Mouse (Mus musculus) embryonic facial prominence, embryonic 12.5 days (tissue): Measurements from ENCODE around the gene Papss1. TPM values are rescaled to one million over a fixed set of nuclear protein-coding genes. Genes with fewer than 3 reads are reported as not detected.

Experiments used
- ATAC-seq: fragments of 200-750 bp; cut with Nextera tagmentation; 2 replicates; pipeline ENCODE4 v1.8.0; 2017; ENCODE audit not compliant: insufficient number of reproducible peaks, insufficient read depth, low FRiP score, low TSS enrichment
- H3K27ac ChIP-seq: fragments of 300-500 bp; sonication (generic); 2 replicates; pipeline ENCODE4 v1.5.1; 2016; ENCODE audit warnings: mild to moderate bottlenecking
- H3K27me3 ChIP-seq: fragments of 300-500 bp; sonication (generic); 2 replicates; pipeline ENCODE4 v1.6.1; 2016; ENCODE audit warnings: mild to moderate bottlenecking, moderate library complexity
- H3K36me3 ChIP-seq: fragments of 300-500 bp; sonication (generic); 2 replicates; pipeline ENCODE4 v1.6.1; 2016; ENCODE audit warnings: mild to moderate bottlenecking
- H3K4me1 ChIP-seq: fragments of 300-500 bp; sonication (generic); 2 replicates; pipeline ENCODE4 v1.6.1; 2016
- H3K4me2 ChIP-seq: fragments of 300-500 bp; sonication (generic); replicated peaks from 2 replicates; pipeline ENCODE4 v1.6.1; 2016; ENCODE audit warnings: mild to moderate bottlenecking, moderate library complexity
- H3K4me3 ChIP-seq: fragments of 300-500 bp; sonication (generic); 2 replicates; pipeline ENCODE4 v1.5.1; 2016; ENCODE audit warnings: mild to moderate bottlenecking
- H3K9ac ChIP-seq: fragments of 300-500 bp; sonication (generic); 2 replicates; pipeline ENCODE4 v1.6.1; 2016; ENCODE audit warnings: mild to moderate bottlenecking, moderate library complexity
- H3K9me3 ChIP-seq: fragments of 300-500 bp; sonication (generic); 2 replicates; pipeline ENCODE4 v1.6.1; 2016; ENCODE audit warnings: mild to moderate bottlenecking, moderate library complexity
- WGBS: fragments of 180-500 bp; shearing (Covaris S2); methylation state at CpG from one replicate; pipeline ENCODE4 v1.1.7; 2016; 5-methylcytosine and 5-hydroxymethylcytosine counted together
- polyA plus RNA-seq: library from polyadenylated mRNA; unstranded; fragments of >200 nt; fragmentation: Nextera tagmentation; extraction: Ambion mirVana; gene quantifications from 2 replicates; pipeline ENCODE4 v1.2.1, GENCODE M21; 2016

Gene Papss1
- polyA plus RNA-seq, 1 experiment from 2014 or later: 124 TPM

- Histone ChIP-seq H3K4me1 (no peaks in the 10 kb centered on the region), H3K36me3 (peaks cover 73% of the 10 kb centered on the region), H3K4me2 (no peak overlapping the region), H3K9me3 (no peaks in the 10 kb centered on the region), H3K4me3 (no peak overlapping the region), H3K27me3 (no peaks in the 10 kb centered on the region), H3K9ac (no peak overlapping the region), H3K27ac (no peak overlapping the region)
- WGBS: 95% methylated on average over 10 of the region's 10 CpGs
- ATAC-seq: no peak
Observed at GRCm38 (mm10) chr3:131587959-131588358, 23.4 kb downstream of the Papss1 start.

- Histone ChIP-seq H3K4me1 (no peaks in the 10 kb centered on the region), H3K27ac (no peak overlapping the region), H3K9ac (no peak overlapping the region), H3K36me3 (peaks cover 37% of the 10 kb centered on the region), H3K4me3 (no peak overlapping the region), H3K9me3 (no peaks in the 10 kb centered on the region), H3K4me2 (no peak overlapping the region), H3K27me3 (no peaks in the 10 kb centered on the region)
- 67% methylated on average over 15 of the region's 15 CpGs for WGBS
- ATAC-seq: no peak
Observed at GRCm38 (mm10) chr3:131593143-131593798, 28.7 kb downstream of the Papss1 start.

GRCm38 (mm10) chr3:131594361-131594760 lies 29.8 kb downstream of the Papss1 start:
- no peak overlapping the region for H3K27ac ChIP-seq

GRCm38 (mm10) chr3:131595546-131596245 lies 31.1 kb downstream of the Papss1 start:
- Histone ChIP-seq H3K9me3 (no peaks in the 10 kb centered on the region), H3K9ac (no peak overlapping the region), H3K27ac (no peak overlapping the region), H3K27me3 (no peaks in the 10 kb centered on the region), H3K4me2 (no peak overlapping the region), H3K4me1 (no peaks in the 10 kb centered on the region), H3K36me3 (peaks cover 20% of the 10 kb centered on the region), H3K4me3 (no peak overlapping the region)
- no peak for ATAC-seq
- WGBS: 92% methylated on average over 14 of the region's 14 CpGs

More at GRCm38 (mm10) chr3:131594361-131594760, 29.8 kb downstream of the Papss1 start:
- Histone ChIP-seq H3K4me1 (no peaks in the 10 kb centered on the region), H3K36me3 (peaks cover 26% of the 10 kb centered on the region), H3K9ac (no peak overlapping the region), H3K9me3 (no peaks in the 10 kb centered on the region), H3K27me3 (no peaks in the 10 kb centered on the region), H3K4me3 (no peak overlapping the region), H3K4me2 (no peak overlapping the region)
- 88% methylated on average over 11 of the region's 11 CpGs for WGBS
- ATAC-seq: no peak

GRCm38 (mm10) chr3:131600726-131601125 lies 36.2 kb downstream of the Papss1 start:
- 94% methylated on average over 11 of the region's 11 CpGs for WGBS
- Histone ChIP-seq H3K9me3 (no peaks in the 10 kb centered on the region), H3K9ac (no peak overlapping the region), H3K27ac (no peak overlapping the region), H3K4me2 (no peak overlapping the region), H3K4me3 (no peak overlapping the region), H3K4me1 (no peaks in the 10 kb centered on the region), H3K27me3 (no peaks in the 10 kb centered on the region), H3K36me3 (peaks cover 30% of the 10 kb centered on the region)
- no peak for ATAC-seq

- Histone ChIP-seq H3K9ac (no peak overlapping the region), H3K4me1 (no peaks in the 10 kb centered on the region), H3K9me3 (no peaks in the 10 kb centered on the region), H3K4me2 (no peak overlapping the region), H3K27ac (no peak overlapping the region), H3K4me3 (no peak overlapping the region), H3K36me3 (peaks cover 34% of the 10 kb centered on the region), H3K27me3 (no peaks in the 10 kb centered on the region)
- ATAC-seq: no peak
- 87% methylated on average over 1 of the region's 1 CpGs for WGBS
Observed at GRCm38 (mm10) chr3:131601366-131601765, 36.8 kb downstream of the Papss1 start.

- 66% methylated on average over 4 of the region's 4 CpGs for WGBS
- Histone ChIP-seq H3K9me3 (no peaks in the 10 kb centered on the region), H3K4me3 (no peak overlapping the region), H3K4me2 (no peak overlapping the region), H3K9ac (no peak overlapping the region), H3K4me1 (no peaks in the 10 kb centered on the region), H3K36me3 (peaks cover 42% of the 10 kb centered on the region), H3K27me3 (no peaks in the 10 kb centered on the region), H3K27ac (no peak overlapping the region)
- no peak for ATAC-seq
Observed at GRCm38 (mm10) chr3:131602995-131603414, 38.4 kb downstream of the Papss1 start.

- no peak for ATAC-seq
- H3K27ac ChIP-seq: no peak overlapping the region
- H3K9me3 ChIP-seq: no peaks in the 10 kb centered on the region
- H3K9ac ChIP-seq: no peak overlapping the region
- H3K36me3 ChIP-seq: peaks cover 49% of the 10 kb centered on the region
- H3K4me2 ChIP-seq: no peak overlapping the region
- no peaks in the 10 kb centered on the region for H3K27me3 ChIP-seq
- H3K4me1 ChIP-seq: 0 out of 2 replicates have a peak, but pooled peaks cover 2% of the 10 kb centered on the region
- WGBS: 93% methylated on average over 6 of the region's 6 CpGs
- H3K4me3 ChIP-seq: no peak overlapping the region
Observed at GRCm38 (mm10) chr3:131608112-131608511, 43.5 kb downstream of the Papss1 start.

- Histone ChIP-seq H3K27me3 (no peaks in the 10 kb centered on the region), H3K9me3 (no peaks in the 10 kb centered on the region), H3K4me3 (no peak overlapping the region), H3K4me1 (0 out of 2 replicates have a peak, but pooled peaks cover 2% of the 10 kb centered on the region), H3K36me3 (peaks cover 58% of the 10 kb centered on the region), H3K4me2 (no peak overlapping the region), H3K9ac (no peak overlapping the region), H3K27ac (no peak overlapping the region)
- ATAC-seq: no peak
- WGBS: 79% methylated on average over 4 of the region's 4 CpGs
Observed at GRCm38 (mm10) chr3:131609651-131610050, 45.1 kb downstream of the Papss1 start.

- no peak for ATAC-seq
- Histone ChIP-seq H3K9me3 (no peaks in the 10 kb centered on the region), H3K36me3 (peaks cover 58% of the 10 kb centered on the region), H3K27ac (no peak overlapping the region), H3K27me3 (no peaks in the 10 kb centered on the region), H3K4me3 (no peak overlapping the region), H3K4me1 (0 out of 2 replicates have a peak, but pooled peaks cover 2% of the 10 kb centered on the region), H3K4me2 (no peak overlapping the region), H3K9ac (no peak overlapping the region)
- 85% methylated on average over 6 of the region's 6 CpGs for WGBS
Observed at GRCm38 (mm10) chr3:131610595-131610994, 46.0 kb downstream of the Papss1 start.

GRCm38 (mm10) chr3:131612847-131613246 lies 48.3 kb downstream of the Papss1 start:
- Histone ChIP-seq H3K27ac (no peak overlapping the region), H3K4me1 (0 out of 2 replicates have a peak, but pooled peaks cover 2% of the 10 kb centered on the region), H3K9me3 (no peaks in the 10 kb centered on the region), H3K4me2 (no peak overlapping the region), H3K9ac (no peak overlapping the region), H3K4me3 (no peak overlapping the region), H3K36me3 (peaks cover 45% of the 10 kb centered on the region), H3K27me3 (no peaks in the 10 kb centered on the region)
- ATAC-seq: no peak
- 68% methylated on average over 5 of the region's 5 CpGs for WGBS

- no peaks in the 10 kb centered on the region for H3K27me3 ChIP-seq
- ATAC-seq: no peak
- no peak overlapping the region for H3K27ac ChIP-seq
- no peak overlapping the region for H3K4me2 ChIP-seq
- no peaks in the 10 kb centered on the region for H3K9me3 ChIP-seq
- no peak overlapping the region for H3K4me3 ChIP-seq
- WGBS: 34% methylated on average over 8 of the region's 8 CpGs
- no peak overlapping the region for H3K9ac ChIP-seq
- 0 out of 2 replicates have a peak, but pooled peaks cover 2% of the 10 kb centered on the region for H3K4me1 ChIP-seq
- H3K36me3 ChIP-seq: peaks cover 39% of the 10 kb centered on the region
Observed at GRCm38 (mm10) chr3:131614056-131614455, 49.5 kb downstream of the Papss1 start.
